Mouse (Mus musculus) Patski (cell line): Measurements from ENCODE around the gene Shisa5. TPM values are rescaled to one million over a fixed set of nuclear protein-coding genes. Genes with fewer than 3 reads are reported as not detected.

Experiments used
- ATAC-seq: fragments of 100-300 bp; one replicate; pipeline ENCODE4 v1.8.0; 2021
- CTCF ChIA-PET: fragments of 350-600 bp; sonication (Branson Sonifier 250); formaldehyde crosslinking; loops from one replicate; lab custom pipeline; 2022; ENCODE audit warnings: inconsistent platforms; lab: Charles Lee
- POLR2A ChIA-PET: fragments of 350-600 bp; sonication (Branson Sonifier 250); formaldehyde crosslinking; loops from one replicate; lab custom pipeline; 2022; ENCODE audit warnings: antibody characterized with exemption, inconsistent platforms; lab: Charles Lee
- DNase-seq: peaks from one replicate; pipeline ENCODE4 v3.0.0-alpha.2; 2011; ENCODE audit warnings: low read depth, low spot score
- H3K27me3 ChIP-seq: fragments of 371-371 bp; one replicate; pipeline ENCODE4 v1.5.1; 2021
- CTCF ChIP-seq: fragments of 100-300 bp; IDR thresholded peaks from one replicate; pipeline ENCODE4 v1.5.1; 2021
- in situ Hi-C: fragments of 300-500 bp; cut with MboI; formaldehyde crosslinking; loops from 3 replicates; pipeline ENCODE4 v1.11.1; 2018; ENCODE audit warnings: low pct_unique_long_range_greater_than_20kb, mixed read lengths
- polyA plus RNA-seq: library from polyadenylated mRNA; unstranded; gene quantifications from one replicate; pipeline ENCODE4 v1.2.3, GENCODE M21; 2021

Gene Shisa5
- polyA plus RNA-seq, 1 experiment from 2014 or later, result 86.9 TPM

GRCm38 (mm10) chr9:109053851-109054250, 15.5 kb downstream of the Shisa5 start:
- in situ Hi-C loops, result no loop called here

GRCm38 (mm10) chr9:109054712-109055111, 16.3 kb downstream of the Shisa5 start:
- ChIA-PET CTCF (interaction anchor here (1.1 kb wide), 1 partner anchor 9 kb away, joined by 3 read pairs; no protein-coding TSS in a partner anchor), POLR2A (no interaction called here)
- ATAC-seq (peak; percentile 38), DNase-seq (no peak)
- no peak for TF ChIP-seq CTCF
- no peaks in the 10 kb centered on the region for H3K27me3 ChIP-seq
- in situ Hi-C loops, result no loop called here

More at GRCm38 (mm10) chr9:109053851-109054250, 15.5 kb downstream of the Shisa5 start:
- POLR2A ChIA-PET, result no interaction called here
- no peak for DNase-seq
- no peaks in the 10 kb centered on the region for H3K27me3 ChIP-seq
- no peak for ATAC-seq
- CTCF ChIA-PET, result no interaction called here
- TF ChIP-seq CTCF, result no peak

DNA sequence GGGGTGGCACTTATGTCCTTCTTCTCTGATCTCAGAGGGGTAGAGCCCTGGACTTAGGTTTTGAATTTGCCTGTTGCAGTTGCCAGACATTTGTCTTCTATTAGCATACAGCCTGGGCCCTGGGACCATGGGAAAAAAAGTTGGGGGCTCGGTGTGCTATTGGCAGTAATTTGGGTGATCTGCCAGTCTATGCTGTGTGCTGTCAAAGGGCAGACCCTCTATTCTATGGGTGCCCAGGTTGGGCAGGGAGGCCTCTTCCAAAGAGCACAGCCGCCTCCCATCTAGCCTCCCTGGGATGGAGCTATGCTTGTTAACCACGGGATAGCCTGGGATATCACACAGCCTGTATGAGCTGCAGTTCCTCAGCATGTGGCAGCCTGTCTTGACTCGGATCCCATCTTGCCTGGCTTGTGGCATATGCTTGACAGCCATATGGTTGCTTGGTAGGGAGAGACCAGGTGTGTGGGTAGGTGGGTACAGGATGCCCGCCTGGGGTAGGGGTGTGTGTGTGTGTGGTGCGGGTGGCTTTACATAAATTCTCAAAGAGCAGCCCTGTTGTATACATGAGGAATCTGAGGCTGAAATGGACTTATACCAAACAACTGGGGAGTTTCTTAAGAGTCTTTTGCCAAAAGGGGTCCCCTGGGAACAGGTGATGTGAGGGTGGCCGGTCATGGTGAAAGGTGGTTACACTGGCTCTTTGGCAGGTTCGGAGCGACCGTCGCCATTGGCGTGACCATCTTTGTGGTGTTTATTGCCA, 17.1 kb downstream of the Shisa5 start:
- TF ChIP-seq CTCF, result no peak
- DNase-seq (no peak), ATAC-seq (no peak)
- ChIA-PET POLR2A (no interaction called here), CTCF (interaction anchor here (1.1 kb wide), 1 partner anchor 10 kb away, joined by 3 read pairs; no protein-coding TSS in a partner anchor)
- in situ Hi-C loops, result no loop called here
- no peaks in the 10 kb centered on the region for H3K27me3 ChIP-seq

DNA sequence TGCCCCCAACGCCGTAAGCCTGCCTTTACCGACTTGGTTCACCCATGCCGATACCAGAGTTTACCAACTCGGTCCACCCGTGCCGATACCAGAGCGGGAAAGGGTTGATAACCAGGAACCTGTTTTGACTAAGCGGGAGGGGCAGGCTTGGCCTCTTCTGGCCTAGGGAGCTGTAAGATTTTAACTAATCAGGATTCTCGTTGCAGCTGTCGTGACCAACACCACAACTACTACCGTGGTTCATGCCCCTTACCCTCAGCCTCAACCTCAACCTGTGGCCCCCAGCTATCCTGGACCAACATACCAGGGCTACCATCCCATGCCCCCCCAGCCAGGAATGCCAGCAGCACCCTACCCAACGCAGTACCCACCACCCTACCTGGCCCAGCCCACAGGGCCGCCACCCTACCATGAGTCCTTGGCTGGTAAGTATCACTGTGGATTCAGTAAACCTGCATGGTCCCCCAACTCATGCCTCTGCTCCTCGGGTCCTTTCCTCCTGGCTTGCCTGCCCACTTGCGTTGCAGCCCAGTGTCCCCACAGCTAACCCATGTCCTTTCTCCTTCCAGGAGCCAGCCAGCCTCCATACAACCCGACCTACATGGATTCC, 17.8 kb downstream of the Shisa5 start:
- DNase-seq (no peak), ATAC-seq (no peak)
- in situ Hi-C loops, result no loop called here
- TF ChIP-seq CTCF, result no peak
- CTCF ChIA-PET, result interaction anchor here (1.0 to 1.1 kb wide), 2 partner anchors 10 kb away, joined by 3 read pairs; no protein-coding TSS in a partner anchor
- no peaks in the 10 kb centered on the region for H3K27me3 ChIP-seq
- POLR2A ChIA-PET, result interaction anchor here (0.5 kb wide), 1 partner anchor 229 kb away, joined by 3 read pairs; no protein-coding TSS in a partner anchor

DNA sequence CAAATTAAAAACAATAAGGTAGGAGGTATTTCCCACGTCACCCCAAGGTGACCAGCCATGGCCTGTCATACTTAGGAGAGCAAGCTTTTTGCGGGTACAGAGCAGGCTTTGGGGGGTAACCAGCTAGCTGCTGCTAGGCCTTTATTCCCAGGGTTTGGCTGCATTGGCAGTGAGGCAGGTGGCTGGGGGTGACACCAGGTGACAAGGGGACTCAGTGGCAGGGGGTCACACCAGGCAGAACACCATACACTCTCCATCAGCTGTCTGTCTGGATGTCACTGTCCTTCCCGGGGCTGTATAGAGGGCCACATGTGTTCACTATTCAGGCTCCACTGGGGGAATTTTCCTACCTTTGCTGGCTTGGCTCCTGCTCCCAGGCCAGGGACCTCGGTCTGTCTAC, 18.6 kb downstream of the Shisa5 start:
- POLR2A ChIA-PET, result interaction anchor here (0.5 kb wide), 1 partner anchor 228 kb away, joined by 3 read pairs; no protein-coding TSS in a partner anchor
- no peak for ATAC-seq
- H3K27me3 ChIP-seq, result no peaks in the 10 kb centered on the region
- no peak for DNase-seq
- CTCF ChIA-PET, result interaction anchor here (1.0 kb wide), 1 partner anchor 11 kb away, joined by 3 read pairs; no protein-coding TSS in a partner anchor
- no peak for TF ChIP-seq CTCF
- in situ Hi-C loops, result no loop called here

DNA sequence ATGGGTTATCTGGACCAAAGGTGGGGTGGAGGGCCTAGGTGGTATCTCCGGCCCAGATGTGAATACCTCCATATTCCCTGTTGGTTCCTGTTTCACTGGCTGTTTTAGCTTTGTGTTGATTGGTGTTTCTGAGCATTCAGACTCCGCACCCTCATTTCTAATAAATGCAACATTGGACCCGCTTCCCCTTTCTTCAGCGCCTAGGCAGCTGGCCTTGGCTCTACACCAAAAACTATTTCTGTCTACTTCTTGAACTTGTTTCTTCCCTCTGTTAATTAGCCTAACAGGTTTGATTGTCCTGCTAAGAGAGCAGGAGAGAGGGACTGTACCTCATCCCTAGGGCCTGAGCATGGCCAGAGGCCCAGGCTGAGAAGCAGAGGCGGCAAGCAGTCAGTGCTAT, 19.2 kb downstream of the Shisa5 start:
- CTCF ChIA-PET, result no interaction called here
- POLR2A ChIA-PET, result interaction anchor here (1.1 kb wide), 1 partner anchor 46 kb away, joined by 3 read pairs; no protein-coding TSS in a partner anchor
- in situ Hi-C loops, result no loop called here
- TF ChIP-seq CTCF, result no peak
- no peaks in the 10 kb centered on the region for H3K27me3 ChIP-seq
- no peak for DNase-seq
- ATAC-seq, result no peak

- ATAC-seq (no peak), DNase-seq (no peak)
- in situ Hi-C loops, result no loop called here
- no peaks in the 10 kb centered on the region for H3K27me3 ChIP-seq
- no peak for TF ChIP-seq CTCF
- ChIA-PET POLR2A (interaction anchor here (1.0 to 1.1 kb wide), 2 partner anchors 12 to 47 kb away, joined by 3 read pairs; no protein-coding TSS in a partner anchor), CTCF (interaction anchor here (1.5 to 3.4 kb wide), 4 partner anchors 14 to 54 kb away, joined by 5 to 16 read pairs (median 6); partner anchors contain the start of gene Atrip)
Observed at GRCm38 (mm10) chr9:109058006-109058765, 19.8 kb downstream of the Shisa5 start.

GRCm38 (mm10) chr9:109059136-109059903, 21.0 kb downstream of the Shisa5 start, which contains the start of gene Trex1:
Gene Trex1 (minus strand): TSS chr9:109059734.
- DNase-seq (peak; percentile 86), ATAC-seq (peak; percentile 94)
- CTCF ChIA-PET, result interaction anchor here (1.0 to 3.4 kb wide), 7 partner anchors 9 to 57 kb away, joined by 3 to 16 read pairs (median 6); partner anchors contain the start of gene Atrip
- POLR2A ChIA-PET, result interaction anchor here (0.7 to 1.7 kb wide), 4 partner anchors 10 to 23 kb away, joined by 3 to 4 read pairs (median 3); no protein-coding TSS in a partner anchor
- in situ Hi-C loops, result no loop called here
- no peak for TF ChIP-seq CTCF
- no peaks in the 10 kb centered on the region for H3K27me3 ChIP-seq
